Mouse (Mus musculus) stomach, embryonic 16.5 days (tissue): ENCODE measurements around the gene 1110025L11Rik. TPM values are rescaled to one million over a fixed set of nuclear protein-coding genes. Genes with fewer than 3 reads are reported as not detected.
"Not testable (repeated sequence)": the region's sequence is repeated elsewhere in the genome, so short reads cannot be mapped to it uniquely, and the experiment has no call there.

Source experiments
- ATAC-seq: fragments of 200-750 bp; cut with Nextera tagmentation; 2 replicates; pipeline ENCODE4 v1.8.0; 2017; ENCODE audit warnings: moderate number of reproducible peaks, moderate TSS enrichment; ENCODE audit not compliant: insufficient read depth, low FRiP score
- H3K27ac ChIP-seq: fragments of 300-500 bp; sonication (generic); 2 replicates; pipeline ENCODE4 v1.5.1; 2014; ENCODE audit warnings: low read length
- H3K27me3 ChIP-seq: fragments of 300-500 bp; sonication (generic); 2 replicates; pipeline ENCODE4 v1.6.1; 2014; ENCODE audit warnings: low read length, control low read depth, mixed read lengths; ENCODE audit not compliant: control insufficient read depth, insufficient read depth
- H3K36me3 ChIP-seq: fragments of 300-500 bp; sonication (generic); 2 replicates; pipeline ENCODE4 v1.6.1; 2014; ENCODE audit warnings: low read length; ENCODE audit not compliant: control insufficient read depth, insufficient read depth
- H3K4me1 ChIP-seq: fragments of 300-500 bp; sonication (generic); 2 replicates; pipeline ENCODE4 v1.6.1; 2014; ENCODE audit warnings: low read length, control low read depth, mixed read lengths; ENCODE audit not compliant: control insufficient read depth, insufficient read depth
- H3K4me2 ChIP-seq: fragments of 300-500 bp; sonication (generic); 2 replicates; pipeline ENCODE4 v1.6.1; 2014; ENCODE audit warnings: low read depth, low read length, mixed read lengths
- H3K4me3 ChIP-seq: fragments of 300-500 bp; sonication (generic); replicated peaks from 2 replicates; pipeline ENCODE4 v1.5.1; 2014; ENCODE audit warnings: mild to moderate bottlenecking, low read length
- H3K9ac ChIP-seq: fragments of 300-500 bp; sonication (generic); 2 replicates; pipeline ENCODE4 v1.6.1; 2014; ENCODE audit warnings: low read length
- H3K9me3 ChIP-seq: fragments of 300-500 bp; sonication (generic); replicated peaks from 2 replicates; pipeline ENCODE4 v1.6.1; 2016; ENCODE audit warnings: low read length, control low read depth; ENCODE audit not compliant: control insufficient read depth
- WGBS: fragments of 180-500 bp; shearing (Covaris S2); extraction: QIAGEN DNeasy Blood & Tissue Kit; methylation state at CpG from one replicate; pipeline ENCODE4 v1.1.7; 2014; 5-methylcytosine and 5-hydroxymethylcytosine counted together
- polyA plus RNA-seq: library from polyadenylated mRNA; unstranded; fragments of >200 nt; fragmentation: Nextera tagmentation; extraction: Ambion mirVana; gene quantifications from 2 replicates; pipeline ENCODE4 v1.2.1, GENCODE M21; 2015

Gene 1110025L11Rik
- polyA plus RNA-seq = not detected in 2 replicates

- not testable (repeated sequence) for H3K9me3 ChIP-seq, H3K36me3 ChIP-seq, ATAC-seq, H3K4me1 ChIP-seq, H3K27me3 ChIP-seq, H3K4me3 ChIP-seq, H3K4me2 ChIP-seq, H3K9ac ChIP-seq, H3K27ac ChIP-seq
- WGBS = no CpG with 5 or more reads among the region's 2 CpGs
Measured at GRCm38 (mm10) chr16:89063902-89064301, at the start of gene 1110025L11Rik. TSS of gene 1110025L11Rik (minus strand) at chr16:89064002.

GRCm38 (mm10) chr16:89071041-89071440, 7.2 kb upstream of the 1110025L11Rik start:
- not testable (repeated sequence) for H3K4me1 ChIP-seq, ATAC-seq, H3K9me3 ChIP-seq, H3K4me3 ChIP-seq, H3K9ac ChIP-seq, H3K36me3 ChIP-seq, H3K4me2 ChIP-seq, H3K27me3 ChIP-seq, H3K27ac ChIP-seq
- WGBS = 67% methylated on average over 2 of the region's 2 CpGs

- no peak for ATAC-seq
- 88% methylated on average over 3 of the region's 3 CpGs for WGBS
- Histone ChIP-seq H3K36me3 (no peaks in the 10 kb centered on the region), H3K9me3 (no peaks in the 10 kb centered on the region), H3K4me3 (no peak within 1 kb of the TSS), H3K4me2 (no peak within 1 kb of the TSS), H3K27ac (no peak within 1 kb of the TSS), H3K27me3 (no peaks in the 10 kb centered on the region), H3K9ac (no peak within 1 kb of the TSS), H3K4me1 (no peaks in the 10 kb centered on the region)
Measured at GRCm38 (mm10) chr16:89047783-89048182, 16.0 kb downstream of the 1110025L11Rik start, which contains the start of gene Krtap6-5. TSS of gene Krtap6-5 (minus strand) at chr16:89047883.

- H3K36me3 ChIP-seq, H3K4me1 ChIP-seq, ATAC-seq, H3K4me3 ChIP-seq, H3K9ac ChIP-seq, H3K27ac ChIP-seq, H3K27me3 ChIP-seq, H3K9me3 ChIP-seq, H3K4me2 ChIP-seq: not testable (repeated sequence)
- WGBS = 90% methylated on average over 2 of the region's 4 CpGs
Measured at GRCm38 (mm10) chr16:89041372-89041771, 22.4 kb downstream of the 1110025L11Rik start, which contains the start of gene Gm10228. TSS of gene Gm10228 (minus strand) at chr16:89041472.

GRCm38 (mm10) chr16:89031399-89031798, 32.4 kb downstream of the 1110025L11Rik start, which contains the start of gene Krtap6-1:
TSS of gene Krtap6-1 (plus strand) at chr16:89031699.
- not testable (repeated sequence) for H3K4me3 ChIP-seq, H3K27me3 ChIP-seq, H3K9ac ChIP-seq, H3K9me3 ChIP-seq, ATAC-seq, H3K4me2 ChIP-seq, H3K27ac ChIP-seq, H3K4me1 ChIP-seq, H3K36me3 ChIP-seq
- WGBS = 86% methylated on average over 3 of the region's 3 CpGs

- H3K27ac ChIP-seq, H3K27me3 ChIP-seq, ATAC-seq, H3K4me2 ChIP-seq, H3K4me1 ChIP-seq, H3K9me3 ChIP-seq, H3K9ac ChIP-seq, H3K4me3 ChIP-seq, H3K36me3 ChIP-seq: not testable (repeated sequence)
- 79% methylated on average over 1 of the region's 3 CpGs for WGBS
Measured at GRCm38 (mm10) chr16:89014984-89015383, 48.8 kb downstream of the 1110025L11Rik start, which contains the start of gene Gm10229. TSS of gene Gm10229 (plus strand) at chr16:89015284.

GRCm38 (mm10) chr16:89013973-89014372, 49.8 kb downstream of the 1110025L11Rik start:
- Histone ChIP-seq H3K4me2 (no peak overlapping the region), H3K36me3 (no peaks in the 10 kb centered on the region), H3K4me1 (no peaks in the 10 kb centered on the region), H3K27me3 (no peaks in the 10 kb centered on the region), H3K27ac (no peak overlapping the region), H3K9ac (no peak overlapping the region), H3K9me3 (no peaks in the 10 kb centered on the region), H3K4me3 (no peak overlapping the region)
- ATAC-seq = no peak
- 92% methylated on average over 3 of the region's 3 CpGs for WGBS

Other genes with a start within 250 kb of the 1110025L11Rik start
- not detected in 2 replicates for gene Krtap15, start 243.8 kb downstream of the 1110025L11Rik start, polyA plus RNA-seq
- gene Krtap14, start 237.9 kb downstream of the 1110025L11Rik start, polyA plus RNA-seq = not detected in 2 replicates
- not detected in 2 replicates for gene Krtap19-1, start 194.6 kb downstream of the 1110025L11Rik start, polyA plus RNA-seq
- not detected in 2 replicates for gene Krtap19-2, start 189.7 kb downstream of the 1110025L11Rik start, polyA plus RNA-seq
- not detected in 2 replicates for gene Krtap19-3, start 186.0 kb downstream of the 1110025L11Rik start, polyA plus RNA-seq
- not detected in 2 replicates for gene Krtap19-4, start 178.9 kb downstream of the 1110025L11Rik start, polyA plus RNA-seq
- not detected in 2 replicates for gene Krtap19-5, start 167.5 kb downstream of the 1110025L11Rik start, polyA plus RNA-seq
- gene Krtap19-9b, start 131.7 kb downstream of the 1110025L11Rik start, polyA plus RNA-seq = not detected in 2 replicates
- gene Krtap16-3, start 101.1 kb downstream of the 1110025L11Rik start, polyA plus RNA-seq = not detected in 2 replicates
- gene Krtap22-2, start 53.2 kb downstream of the 1110025L11Rik start, polyA plus RNA-seq = not detected in 2 replicates
- not detected in 2 replicates for gene Gm10229, start 48.7 kb downstream of the 1110025L11Rik start, polyA plus RNA-seq
- not detected in 2 replicates for gene Krtap6-1, start 32.3 kb downstream of the 1110025L11Rik start, polyA plus RNA-seq
- not detected in 2 replicates for gene Gm10228, start 22.5 kb downstream of the 1110025L11Rik start, polyA plus RNA-seq
- not detected in 2 replicates for gene Krtap6-5, start 16.1 kb downstream of the 1110025L11Rik start, polyA plus RNA-seq
- not detected in 2 replicates for gene Krtap6-3, start 20.0 kb upstream of the 1110025L11Rik start, polyA plus RNA-seq
- not detected in 2 replicates for gene Gm6358, start 76.8 kb upstream of the 1110025L11Rik start, polyA plus RNA-seq
- not detected in 2 replicates for gene Gm10061, start 87.1 kb upstream of the 1110025L11Rik start, polyA plus RNA-seq
- not detected in 2 replicates for gene Gm9789, start 94.0 kb upstream of the 1110025L11Rik start, polyA plus RNA-seq
- gene Gm7735, start 105.5 kb upstream of the 1110025L11Rik start, polyA plus RNA-seq = not detected in 2 replicates
- not detected in 2 replicates for gene 1110057P08Rik, start 110.7 kb upstream of the 1110025L11Rik start, polyA plus RNA-seq
- gene Krtap20-2, start 141.9 kb upstream of the 1110025L11Rik start, polyA plus RNA-seq = not detected in 2 replicates